Mouse (Mus musculus) left cerebral cortex, adult 6 months (tissue): ENCODE data around the gene Pet2. TPM values are rescaled to one million over a fixed set of nuclear protein-coding genes. Genes with fewer than 3 reads are reported as not detected.

Experiments
- long read RNA-seq, 2 experiments: library from polyadenylated mRNA; unstranded; transcript quantifications; one replicate each; pipeline ENCODE4 v2.0.0; 2019 to 2020
- polyA plus RNA-seq: library from polyadenylated mRNA; unstranded; fragments of <200 nt; fragmentation: Nextera tagmentation; gene quantifications from 2 replicates; pipeline ENCODE4 v1.2.3, GENCODE M21; 2021

The Pet2 gene
- polyA plus RNA-seq = not detected in 2 replicates
- long read RNA-seq, experiment 1 = 0 reads
- long read RNA-seq, experiment 2 = 0 reads

DNA sequence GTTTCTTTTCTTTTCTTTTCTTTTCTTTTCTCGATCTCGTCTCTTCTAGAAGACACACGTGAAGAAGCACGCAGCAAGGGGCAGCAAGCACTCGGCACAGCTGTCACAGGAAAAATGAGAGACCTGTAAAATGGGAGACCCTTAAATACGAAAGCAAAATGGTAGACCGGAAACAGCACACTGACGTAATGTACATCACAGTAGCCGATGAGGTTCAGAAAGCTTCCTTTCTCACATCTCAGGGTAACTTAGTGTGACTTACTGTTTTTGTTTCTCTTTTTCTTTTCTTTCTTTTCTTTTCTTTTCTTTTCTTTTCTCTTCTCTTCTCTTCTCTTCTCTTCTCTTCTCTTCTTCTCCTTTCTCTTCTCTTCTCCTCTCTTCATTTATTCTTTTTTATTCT is at the start of gene Pet2:
Gene Pet2 (minus strand): TSS at position 101 of the 400 bp plus-strand sequence.

